Mouse (Mus musculus): Measurements from ENCODE around the gene Iqgap2.

Iqgap2 gene

DNA sequence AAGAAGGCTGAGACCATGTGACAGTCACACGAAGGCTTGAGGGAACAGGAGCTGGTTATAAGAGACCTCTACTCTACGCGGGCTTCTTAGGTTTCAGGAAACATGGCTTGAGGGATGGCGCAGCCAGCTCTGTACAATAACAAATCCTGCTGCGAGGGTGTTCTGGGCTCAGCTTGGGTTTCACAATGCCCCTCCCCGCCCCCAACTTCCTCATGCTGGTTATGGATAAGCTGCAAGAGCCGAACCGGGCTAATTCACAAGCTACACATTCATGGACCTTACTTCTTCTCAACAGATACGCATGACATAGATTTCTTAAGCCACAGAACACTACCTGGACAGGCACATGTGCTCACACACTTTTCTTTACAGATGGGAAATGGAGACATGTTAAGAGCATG, 113.0 kb downstream of the Iqgap2 start:
- DNase-seq (ENCODE audit: low spot score), result peak; percentile 53

DNA sequence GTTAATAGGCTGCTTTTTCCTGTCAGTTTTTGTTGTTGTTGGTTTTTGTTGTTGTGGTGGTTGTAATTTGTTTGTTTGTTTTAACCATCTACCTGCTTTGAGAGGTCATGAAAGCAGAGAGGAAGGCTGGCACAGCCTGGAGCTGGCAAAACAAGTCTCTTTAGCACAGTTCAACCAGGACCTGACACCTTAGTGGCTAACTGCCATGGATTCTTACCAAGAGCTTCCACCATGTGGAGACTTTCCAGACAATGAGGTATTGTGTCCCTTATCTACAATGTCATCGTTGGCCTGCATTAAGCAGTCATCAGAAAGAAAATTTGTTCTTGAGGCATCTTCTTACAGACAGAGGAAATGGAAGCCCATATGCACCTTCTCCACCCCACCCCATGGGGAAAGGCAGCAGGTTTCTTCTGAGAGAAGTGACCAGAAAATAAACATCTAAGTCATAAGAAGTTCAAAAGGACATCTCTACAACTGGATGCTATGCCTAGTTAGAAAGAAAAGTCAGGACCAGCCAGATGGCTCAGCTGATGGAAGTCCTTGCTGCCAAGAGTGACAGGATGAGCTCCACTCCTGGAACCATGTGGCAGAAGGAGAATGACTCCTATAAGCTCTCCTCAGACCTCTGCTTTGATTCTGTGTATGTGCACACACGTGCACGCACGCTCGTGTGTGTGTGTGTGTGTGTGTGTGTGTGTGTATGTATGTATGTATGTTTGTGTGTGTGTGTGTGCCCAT, 113.9 kb downstream of the Iqgap2 start:
- DNase-seq (ENCODE audit: low spot score), result no peak

DNA sequence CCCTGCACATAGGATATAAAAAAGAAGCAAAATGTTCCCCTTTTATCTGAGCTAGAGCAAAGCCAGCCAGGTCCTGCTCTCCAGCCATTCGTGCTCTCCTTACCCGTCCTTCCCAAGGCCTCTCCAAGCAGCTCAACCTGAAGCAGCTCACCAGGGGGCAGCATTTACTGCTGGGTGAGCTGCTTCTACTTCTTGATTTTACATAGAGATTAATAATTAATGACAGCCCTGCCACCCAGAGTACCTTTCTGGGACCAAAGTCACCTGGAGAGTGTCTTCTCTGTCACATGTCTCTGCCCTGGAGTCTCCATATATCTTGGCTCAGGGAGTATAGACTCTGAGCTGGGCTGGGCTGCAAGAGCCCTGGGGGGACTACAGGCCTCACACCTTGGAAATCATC, 114.5 kb downstream of the Iqgap2 start:
- DNase-seq (ENCODE audit: low spot score), result peak; percentile 64

DNA sequence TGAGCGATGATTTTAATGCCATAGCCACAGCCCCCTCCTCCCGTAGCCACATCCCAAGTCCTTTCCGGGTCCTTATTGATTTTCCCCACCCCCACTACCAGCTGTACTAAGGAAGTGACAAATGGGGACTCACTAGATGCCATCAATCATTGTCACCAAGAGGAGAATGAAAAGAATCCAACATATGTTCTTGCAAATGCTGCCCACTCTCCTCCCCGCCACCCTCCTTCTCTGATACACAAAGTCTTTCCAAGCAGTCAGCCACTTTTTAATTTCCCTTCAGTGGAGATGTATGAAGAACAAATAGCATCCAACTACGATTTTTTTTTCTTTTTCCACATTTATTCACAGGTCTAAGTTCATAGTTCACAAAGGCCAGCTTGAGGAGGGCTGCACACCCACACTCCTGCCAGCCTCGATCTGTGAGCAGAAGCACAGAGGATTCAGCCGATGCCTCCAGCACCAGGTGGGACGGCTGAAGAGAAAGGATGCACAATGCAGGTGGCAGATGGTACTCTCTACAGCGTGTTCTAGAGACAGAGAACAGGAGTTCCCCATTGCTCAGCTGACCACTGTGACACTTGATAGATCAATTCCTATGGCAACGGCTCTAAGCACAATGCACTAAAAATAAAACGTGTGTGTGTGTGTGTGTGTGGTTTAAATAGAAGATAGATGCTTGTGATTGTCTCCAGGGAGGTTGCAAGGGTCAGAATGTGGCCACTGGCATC, 116.6 kb downstream of the Iqgap2 start:
- peak; percentile 69 for DNase-seq (ENCODE audit: low spot score)

DNA sequence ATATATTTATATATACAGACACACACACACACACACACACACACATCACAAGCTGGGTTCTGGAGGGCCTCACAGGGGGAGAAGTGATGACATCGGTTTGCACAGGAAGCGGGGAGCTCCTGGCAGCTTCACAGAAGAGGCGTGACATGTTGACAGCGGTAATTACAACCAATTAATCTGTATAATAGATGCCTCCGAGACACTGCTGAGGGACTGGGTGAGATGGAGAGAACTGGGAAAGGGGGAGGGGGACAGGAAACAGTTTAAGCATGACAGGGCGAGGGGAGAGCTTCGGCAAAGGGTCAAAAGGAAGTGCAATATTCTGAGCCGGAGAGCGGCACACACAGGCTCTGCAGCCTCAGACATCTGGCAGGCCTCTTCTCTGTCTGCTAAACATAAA, 126.7 kb downstream of the Iqgap2 start:
- peak; percentile 70 for DNase-seq (ENCODE audit: low spot score)

DNA sequence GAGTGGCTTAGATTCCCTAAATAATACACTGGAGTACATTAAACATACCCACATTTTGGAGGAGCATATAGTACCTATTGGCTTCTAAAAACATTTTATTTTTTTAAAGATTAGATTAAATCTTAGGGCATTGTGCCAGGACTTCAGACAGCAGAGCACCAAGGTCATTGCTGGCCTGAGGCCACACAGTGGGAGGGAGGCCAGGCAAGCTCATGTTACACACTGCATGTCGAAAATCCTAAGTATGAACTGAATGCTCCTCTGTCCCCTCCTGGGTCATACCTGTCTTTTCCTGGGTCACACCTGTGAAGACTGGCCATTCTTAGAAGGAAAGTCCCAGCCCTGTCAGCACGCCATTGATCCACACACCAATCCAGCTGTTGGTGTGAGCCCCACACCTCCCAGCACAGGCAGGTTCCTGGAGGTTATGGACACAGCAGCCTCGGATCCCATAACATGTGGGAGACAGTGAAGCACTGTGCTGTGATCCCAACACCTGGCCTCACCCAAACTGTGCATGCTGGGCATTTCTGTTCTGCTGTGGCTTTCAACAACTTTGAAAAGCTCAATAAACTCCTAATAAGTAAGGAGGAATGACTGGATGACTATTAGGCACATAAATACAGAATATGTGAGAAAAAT, 127.7 kb downstream of the Iqgap2 start:
- peak; percentile 43 for DNase-seq (ENCODE audit: low spot score)

DNA sequence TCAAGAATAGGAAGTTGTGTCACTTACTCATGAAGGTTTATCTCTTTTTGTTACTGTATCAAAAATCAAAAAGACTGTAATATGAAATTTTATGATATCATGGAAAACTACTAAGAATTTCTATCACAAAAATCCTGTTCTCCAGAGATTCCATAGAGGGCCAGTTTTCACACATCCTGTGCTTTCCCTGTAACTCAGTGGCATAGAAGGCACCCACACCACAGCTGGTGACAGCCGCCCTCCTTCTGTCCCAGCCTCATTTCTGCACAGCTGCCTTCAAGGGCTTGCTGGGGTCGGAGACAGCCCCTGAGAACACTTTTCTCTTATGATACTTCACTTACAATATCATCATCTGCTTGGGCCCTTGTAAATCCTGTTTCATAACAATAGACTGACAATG, 131.9 kb downstream of the Iqgap2 start:
- DNase-seq (ENCODE audit: low spot score), result no peak

DNA sequence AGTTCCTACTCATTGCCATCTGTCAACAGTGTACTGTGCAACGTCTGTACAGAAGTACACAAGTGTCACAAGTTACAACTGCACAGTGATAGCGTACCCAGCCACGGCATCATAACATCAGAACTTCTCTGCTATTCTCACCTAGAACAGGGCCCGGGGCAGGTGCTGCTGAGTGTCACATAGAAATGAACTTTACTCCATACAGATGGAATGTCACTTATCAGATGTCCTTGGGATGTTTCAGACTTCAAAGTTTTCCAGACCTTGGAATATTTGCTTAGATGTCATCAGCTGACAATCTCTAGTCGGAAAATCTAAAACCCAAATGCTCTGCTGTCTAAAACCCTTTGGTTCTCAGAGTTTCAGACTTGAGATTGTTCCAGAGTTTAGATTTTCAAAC, 137.4 kb downstream of the Iqgap2 start:
- no peak for DNase-seq (ENCODE audit: low spot score)

DNA sequence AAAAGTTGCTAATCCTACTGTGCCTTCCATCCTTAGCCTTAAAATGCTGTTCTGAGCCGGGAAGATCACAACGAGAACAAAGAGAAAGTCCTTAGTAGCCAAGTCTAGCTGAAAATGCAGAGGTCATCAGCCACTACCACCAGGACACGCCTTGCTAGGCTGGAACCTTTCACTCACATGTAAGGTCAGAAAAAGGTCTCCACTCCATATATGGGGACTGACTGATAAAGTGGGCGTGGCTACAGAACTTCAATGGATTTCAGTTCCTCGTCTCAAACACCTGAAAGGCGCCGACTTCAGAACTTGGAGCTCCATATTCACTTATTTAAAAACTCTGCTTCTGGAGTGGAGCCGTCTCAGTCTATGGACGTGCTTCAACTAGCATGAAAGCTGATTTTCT, 139.3 kb downstream of the Iqgap2 start:
- DNase-seq (ENCODE audit: low spot score), result no peak

DNA sequence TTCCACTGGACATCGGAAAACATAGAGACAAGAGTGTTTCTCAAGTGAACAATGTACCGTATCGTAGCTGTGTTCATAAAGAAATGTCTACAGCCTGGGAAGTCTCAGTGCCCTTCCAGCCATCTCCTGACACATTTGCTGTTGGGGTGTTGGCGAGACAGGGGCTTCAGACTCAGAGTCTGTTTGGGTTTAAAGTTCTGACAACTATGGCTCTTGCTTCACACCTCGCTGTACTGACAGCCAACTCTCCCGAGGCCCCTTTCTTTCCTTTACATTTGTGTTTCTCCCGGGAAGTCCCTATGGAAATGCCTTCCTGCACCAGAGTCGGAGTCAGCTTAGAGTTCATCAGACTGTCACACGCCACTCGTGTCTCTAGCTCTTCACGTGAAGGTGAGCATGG, 144.2 kb downstream of the Iqgap2 start:
- no peak for DNase-seq (ENCODE audit: low spot score)

DNA sequence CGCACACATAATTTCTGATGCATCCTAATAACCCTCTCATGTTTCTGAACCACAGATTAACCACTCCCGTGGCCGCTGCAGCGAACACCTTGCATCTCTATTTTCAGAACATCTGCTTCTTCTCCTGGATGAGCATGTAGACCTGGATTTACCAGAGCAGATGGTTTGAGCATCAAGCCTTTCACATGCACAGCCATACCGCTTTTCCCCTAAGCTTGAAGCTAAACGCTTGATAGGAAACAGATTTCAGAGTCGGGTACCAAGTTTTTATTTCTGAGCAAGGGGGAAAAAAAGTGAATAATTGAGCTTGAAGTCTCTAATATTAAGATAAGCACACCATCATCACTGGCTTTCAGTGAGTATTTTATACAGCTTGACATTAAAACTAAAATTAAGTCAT, 144.6 kb downstream of the Iqgap2 start:
- no peak for DNase-seq (ENCODE audit: low spot score)

DNA sequence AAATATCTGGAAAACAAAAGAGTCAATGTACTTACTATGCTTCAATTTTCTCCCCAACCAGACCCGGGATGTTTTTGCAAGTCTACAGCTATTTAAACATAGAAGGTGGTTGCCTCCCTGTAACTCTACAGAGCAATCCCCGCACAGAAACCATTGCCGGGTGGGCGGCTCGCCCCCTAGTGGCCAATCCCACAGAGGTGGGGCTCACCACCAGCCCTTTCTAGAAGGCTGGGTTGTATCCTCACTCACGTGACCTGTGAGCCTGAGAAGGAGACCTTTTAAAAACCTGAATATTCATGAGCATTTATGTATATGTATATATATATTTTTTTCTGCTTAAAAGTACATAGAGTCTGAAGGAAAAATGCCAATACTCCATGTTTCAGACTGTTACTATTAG, 145.2 kb downstream of the Iqgap2 start:
- peak; percentile 68 for DNase-seq (ENCODE audit: low spot score)

DNA sequence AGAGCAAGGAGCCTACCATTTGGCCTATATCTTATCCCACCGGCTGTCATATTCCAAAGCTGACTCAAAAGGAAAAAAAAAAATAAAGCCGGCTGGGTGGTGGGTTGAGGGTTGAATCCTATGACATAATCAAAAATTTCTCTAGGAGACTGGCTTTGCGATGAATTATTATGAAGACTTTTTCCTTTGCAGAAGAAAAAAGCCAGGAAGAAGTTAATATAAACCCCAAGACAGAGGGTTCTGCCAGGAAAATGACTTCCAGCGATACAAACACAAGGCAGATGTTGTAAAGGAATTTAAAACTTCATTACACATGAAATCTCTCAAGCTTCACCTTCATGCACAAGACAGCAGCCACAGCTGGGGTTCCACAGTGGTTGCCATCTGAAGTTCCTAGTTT, 146.3 kb downstream of the Iqgap2 start:
- DNase-seq (ENCODE audit: low spot score), result no peak

DNA sequence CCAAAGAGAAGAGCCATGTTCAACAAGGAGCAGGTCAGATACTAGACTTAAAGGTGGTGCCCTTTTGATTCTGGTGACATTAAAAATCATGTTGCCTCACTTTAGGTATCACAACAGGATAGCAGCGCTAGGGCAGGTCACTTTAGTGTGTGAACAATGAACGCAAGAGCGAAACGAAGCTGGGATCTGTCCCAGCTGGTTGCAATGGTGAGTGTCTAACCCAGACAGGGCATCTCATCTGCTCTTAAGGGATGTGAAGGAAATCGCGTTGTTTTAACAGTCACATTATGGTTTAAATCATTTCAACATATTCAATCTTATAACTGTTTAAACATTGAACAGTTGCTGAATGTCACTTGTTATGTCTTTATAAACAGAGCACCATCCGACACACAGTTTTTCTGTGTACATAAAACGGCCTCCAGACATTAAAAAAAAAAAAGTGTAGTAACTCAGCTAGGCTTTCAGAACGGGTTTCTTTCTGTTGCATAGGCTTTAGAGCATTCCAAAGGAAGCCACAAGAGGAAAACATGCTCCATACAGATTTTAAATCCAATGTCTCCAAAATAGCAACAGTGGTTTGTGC, 148.7 kb downstream of the Iqgap2 start:
- no peak for DNase-seq (ENCODE audit: low spot score)

DNA sequence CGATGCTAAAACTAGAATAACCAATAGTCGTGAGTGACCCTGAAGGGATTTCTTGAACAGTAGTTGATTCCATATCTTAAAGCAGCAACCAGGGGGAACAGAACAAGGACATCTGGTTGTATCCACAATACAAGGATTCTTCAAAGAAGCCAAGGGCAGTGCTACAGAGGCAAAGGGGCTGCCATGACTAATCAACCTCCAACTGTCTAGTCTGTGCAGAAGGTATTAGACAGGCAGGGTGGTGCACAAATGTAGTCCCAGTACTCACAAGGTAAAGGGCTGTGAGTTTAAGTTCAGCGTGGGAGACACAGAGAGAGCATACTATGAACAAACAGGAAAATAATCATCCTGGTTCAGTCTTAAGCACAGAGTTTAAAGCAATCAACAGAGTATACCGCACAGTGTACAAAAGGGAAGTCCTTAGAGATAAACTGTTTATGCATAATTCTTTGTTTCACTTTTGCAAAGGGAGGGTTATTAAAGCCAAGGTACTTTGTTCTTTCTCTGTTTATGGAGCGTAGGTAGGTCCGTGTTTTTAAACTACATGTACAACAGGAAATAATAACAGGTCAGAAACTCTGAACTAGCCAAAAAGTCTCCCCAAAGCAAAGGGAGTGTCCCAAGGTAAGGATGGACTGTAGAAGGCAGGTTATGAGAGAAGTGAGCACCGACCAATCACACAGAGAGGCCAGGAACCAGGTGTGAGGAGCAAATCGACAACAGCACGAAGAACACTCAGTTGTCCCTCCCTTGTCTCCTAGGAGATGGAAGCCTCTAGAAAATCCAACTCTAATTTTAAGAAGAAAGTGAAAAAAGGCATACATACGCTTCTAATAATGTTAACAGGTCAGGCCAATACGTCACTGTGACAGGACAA, 149.7 kb downstream of the Iqgap2 start:
- no peak for DNase-seq (ENCODE audit: low spot score)

DNA sequence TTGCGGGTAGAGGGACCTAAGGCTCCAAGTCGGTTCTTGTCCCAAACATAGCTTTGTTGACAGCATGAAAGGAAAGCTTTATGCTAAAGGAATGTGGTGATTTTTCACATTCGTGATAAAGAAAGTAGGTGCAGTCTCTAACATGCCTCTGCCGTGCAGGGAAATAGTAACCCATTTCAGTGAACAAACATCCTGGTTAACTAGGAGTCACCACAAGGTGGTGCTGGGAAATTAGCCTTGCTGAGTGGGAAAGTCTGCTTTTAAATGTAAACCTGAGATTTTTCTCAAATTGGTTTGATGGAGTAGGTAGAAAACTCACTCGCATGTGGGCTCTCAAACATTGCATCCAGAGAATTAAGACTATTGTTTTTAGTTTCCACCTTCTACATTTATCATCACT, 152.1 kb downstream of the Iqgap2 start:
- DNase-seq (ENCODE audit: low spot score), result peak; percentile 26

DNA sequence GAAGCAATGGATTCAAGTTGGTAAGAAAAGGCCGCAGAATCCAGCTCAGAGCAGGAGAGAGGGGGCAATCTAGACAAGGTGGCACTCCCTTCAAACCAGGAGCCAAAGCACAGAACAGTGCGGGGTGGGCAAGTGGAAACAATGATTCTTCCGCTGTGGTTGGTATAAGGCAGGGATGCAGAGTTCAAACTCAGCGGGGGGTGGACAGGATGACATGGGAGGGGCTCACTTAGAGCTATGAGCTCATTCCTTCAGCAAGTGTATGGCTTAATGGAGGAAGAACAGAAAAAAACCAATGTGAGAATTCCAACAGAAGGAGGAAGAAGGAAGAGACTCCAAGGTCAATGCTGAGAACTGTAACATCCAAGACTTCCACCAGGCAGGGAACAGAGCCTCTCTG, 161.2 kb downstream of the Iqgap2 start:
- no peak for DNase-seq (ENCODE audit: low spot score)

DNA sequence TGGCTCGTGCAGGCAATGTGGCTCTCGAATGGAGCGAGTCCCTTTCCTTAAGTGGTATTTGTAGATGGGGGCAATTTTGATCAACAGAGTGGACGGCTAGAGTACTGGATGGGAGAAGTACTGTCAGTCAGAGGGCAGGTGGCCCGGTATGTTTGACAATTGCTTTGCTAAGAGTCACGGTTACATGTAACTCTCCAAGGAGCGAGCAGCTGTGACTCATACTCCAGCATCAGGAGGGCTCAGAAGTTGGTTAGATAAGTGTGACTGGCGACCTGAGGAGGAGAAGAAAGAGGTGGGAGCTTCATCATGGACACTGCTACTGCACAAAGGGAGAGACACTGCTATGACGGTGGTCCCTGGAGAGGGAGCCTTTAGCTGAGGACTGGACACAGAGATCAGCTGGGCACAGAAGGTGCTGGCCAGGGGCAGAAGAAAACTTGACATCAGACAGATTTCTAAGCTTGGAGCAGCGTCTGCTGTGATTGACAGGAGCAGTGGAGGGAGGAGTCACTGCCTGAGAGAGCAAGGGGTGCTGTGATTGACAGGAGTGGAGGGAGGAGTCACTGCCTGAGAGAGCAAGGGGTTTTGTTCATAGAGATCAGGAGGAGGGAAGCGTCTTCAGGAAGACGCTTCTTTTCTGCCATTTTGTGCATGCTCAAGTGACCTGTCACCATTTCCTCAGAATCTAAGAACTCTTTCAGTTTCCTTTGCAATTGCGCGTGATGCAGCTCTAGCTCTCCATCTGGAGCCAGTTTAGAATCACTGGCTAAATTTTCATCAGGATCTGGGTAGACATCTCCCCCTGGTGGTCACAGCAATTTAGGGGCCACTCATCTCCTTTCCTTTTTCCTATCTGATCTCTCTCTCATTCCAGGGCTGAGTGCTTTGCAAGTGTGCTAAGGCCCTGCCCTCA, 172.1 kb downstream of the Iqgap2 start:
- peak; percentile 80 for DNase-seq (ENCODE audit: low spot score)

DNA sequence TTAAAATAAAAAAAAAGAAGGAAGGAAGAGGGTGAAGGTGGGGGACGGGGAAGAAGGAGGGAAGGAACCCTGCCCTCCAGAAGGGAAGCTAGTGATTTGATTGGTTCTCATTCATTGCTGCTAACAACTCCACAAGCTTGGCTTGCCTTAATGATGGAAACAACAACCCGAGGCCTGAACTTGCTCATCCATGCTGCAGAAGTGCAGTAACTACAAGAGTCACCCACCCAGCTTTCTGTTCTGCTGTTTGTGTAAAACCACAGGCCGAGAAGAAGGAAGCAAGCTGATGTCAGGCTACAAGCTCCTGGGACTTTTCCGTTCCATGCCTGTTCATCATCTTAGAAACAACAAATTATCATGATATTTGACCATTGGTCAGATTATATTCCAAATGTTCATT, 176.4 kb downstream of the Iqgap2 start:
- DNase-seq (ENCODE audit: low spot score), result no peak

DNA sequence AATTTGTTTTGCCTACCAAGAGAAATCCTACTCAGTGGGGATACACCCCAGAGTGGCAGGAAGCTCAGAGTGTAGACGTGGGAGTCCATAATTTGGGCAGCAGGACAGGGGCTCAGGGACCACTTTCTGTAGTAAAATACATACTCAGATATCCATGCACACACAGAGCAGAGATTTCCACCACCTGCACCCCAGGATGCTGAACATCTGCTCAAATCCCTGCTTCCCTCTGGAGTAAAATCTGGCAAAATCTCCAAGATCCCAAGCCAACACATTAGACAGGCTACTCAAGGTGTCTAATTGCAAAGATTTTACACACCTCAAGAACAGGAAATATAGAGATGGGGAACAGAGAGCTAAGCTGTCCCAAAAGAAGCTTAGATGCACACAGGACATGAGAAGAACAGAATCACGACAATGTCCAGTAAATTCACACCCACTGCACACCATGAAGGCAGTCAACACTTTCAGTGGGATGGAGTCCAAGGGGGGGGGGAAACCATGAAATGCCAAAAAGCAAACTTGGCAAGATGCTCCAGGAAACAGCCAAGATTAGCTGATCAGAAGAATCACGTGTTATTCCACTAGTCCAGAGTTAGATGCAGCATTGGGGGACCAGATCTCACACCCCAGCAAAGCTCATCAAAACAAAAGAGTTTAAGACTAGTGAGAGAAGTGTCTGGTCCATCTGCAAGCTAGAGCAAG, 177.3 kb downstream of the Iqgap2 start:
- no peak for DNase-seq (ENCODE audit: low spot score)
